Mouse (Mus musculus): ENCODE data around the gene Smad3. TPM values are rescaled to one million over a fixed set of nuclear protein-coding genes. Genes with fewer than 3 reads are reported as not detected.
A peak's percentile ranks its signal among the peaks of the same experiment; 100 is the strongest.

Gene Smad3
- total RNA-seq, 2 experiments from 2014 or later: 13.2 to 14.8 TPM

DNA sequence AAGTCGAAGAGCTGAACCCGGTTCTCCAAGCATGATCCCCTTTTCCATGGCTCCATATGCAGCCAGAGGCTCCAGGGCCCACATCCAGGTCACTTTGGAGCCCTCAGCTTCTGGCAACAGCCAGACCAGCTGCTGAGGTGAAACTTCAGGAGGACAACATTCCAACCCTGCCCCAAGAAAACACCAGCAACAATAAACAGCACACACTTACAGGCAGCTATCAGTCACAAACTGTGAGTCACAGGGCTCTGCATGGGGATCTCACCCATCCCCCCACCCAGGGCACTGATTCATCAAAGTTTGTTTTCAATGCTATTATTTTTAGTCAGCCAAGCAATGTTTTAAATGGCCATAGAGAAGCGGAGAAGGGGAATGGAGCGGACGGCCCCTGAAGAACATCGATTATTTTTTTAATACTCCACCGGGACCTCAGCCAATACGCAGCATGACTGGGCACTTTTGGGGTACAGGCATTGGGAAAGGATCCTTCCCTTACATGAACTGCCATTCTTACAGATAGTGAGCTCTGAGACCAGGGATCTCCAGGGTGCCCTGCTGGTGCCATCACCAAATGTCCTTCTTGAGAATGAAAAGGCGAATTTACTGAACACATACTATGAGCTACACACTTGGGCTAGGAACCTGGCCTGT lies 10.0 kb downstream of the Smad3 start:
- DNase-seq: no peak
- intact Hi-C loops (cut with DNase I): no loop called here

DNA sequence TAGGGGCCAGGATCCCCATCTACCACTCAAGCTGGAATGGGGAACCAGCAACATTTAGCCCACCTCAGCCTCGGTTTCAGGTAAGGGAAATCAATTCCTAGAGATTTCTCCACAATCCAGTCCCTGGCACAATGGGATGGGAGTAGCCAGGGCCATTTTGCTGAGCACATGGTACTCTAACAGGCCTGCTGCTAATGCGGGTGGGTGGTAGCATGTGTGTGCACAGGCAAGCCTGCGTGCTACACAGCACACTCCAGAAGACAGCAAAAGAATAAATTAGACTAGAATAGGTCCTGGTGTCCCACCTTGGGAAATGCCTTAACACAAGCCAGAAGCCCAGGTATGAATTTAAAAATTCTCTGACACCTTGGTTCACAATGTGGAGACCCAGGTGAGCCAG lies 10.8 kb downstream of the Smad3 start:
- intact Hi-C loops (cut with DNase I): no loop called here
- DNase-seq: no peak

DNA sequence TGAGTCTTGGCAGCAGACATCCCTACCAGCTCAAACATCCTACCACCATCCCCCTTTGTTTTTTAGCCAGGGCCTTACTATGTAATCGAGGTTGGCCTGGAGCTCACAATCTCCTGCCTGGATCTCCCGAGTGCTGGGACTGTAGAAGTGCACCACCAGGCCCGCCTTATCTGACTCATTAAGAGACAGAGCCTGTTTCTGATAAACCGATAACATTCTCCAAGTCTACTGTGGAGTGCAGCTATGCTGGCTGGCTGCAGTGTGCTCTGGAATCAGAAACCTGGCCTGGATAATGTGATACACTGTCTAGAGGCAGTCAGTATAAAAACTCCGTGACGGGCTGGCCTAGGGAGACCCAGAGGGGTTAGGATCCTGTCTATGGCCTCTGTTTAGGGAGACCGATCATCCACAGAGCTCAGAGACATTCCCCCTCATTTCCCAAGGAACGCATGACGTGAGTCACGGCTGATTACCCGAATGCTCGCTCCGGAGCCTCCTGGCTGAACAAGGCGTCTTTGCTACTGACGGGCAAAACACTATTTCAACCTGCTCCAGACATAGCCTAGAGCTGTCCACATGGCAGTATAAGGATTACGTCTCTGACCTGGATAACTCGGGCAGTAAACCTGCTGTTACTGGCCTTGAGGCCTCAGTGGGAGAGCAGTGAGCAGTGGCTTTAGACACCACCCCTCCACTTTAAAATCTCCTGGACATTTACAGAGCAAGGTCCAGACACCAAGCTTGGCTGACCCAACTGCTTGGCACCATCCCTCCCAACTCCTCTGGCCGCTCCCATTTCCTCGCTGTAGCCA lies 11.8 kb downstream of the Smad3 start:
- intact Hi-C loops (cut with DNase I): no loop called here
- no peak for DNase-seq

DNA sequence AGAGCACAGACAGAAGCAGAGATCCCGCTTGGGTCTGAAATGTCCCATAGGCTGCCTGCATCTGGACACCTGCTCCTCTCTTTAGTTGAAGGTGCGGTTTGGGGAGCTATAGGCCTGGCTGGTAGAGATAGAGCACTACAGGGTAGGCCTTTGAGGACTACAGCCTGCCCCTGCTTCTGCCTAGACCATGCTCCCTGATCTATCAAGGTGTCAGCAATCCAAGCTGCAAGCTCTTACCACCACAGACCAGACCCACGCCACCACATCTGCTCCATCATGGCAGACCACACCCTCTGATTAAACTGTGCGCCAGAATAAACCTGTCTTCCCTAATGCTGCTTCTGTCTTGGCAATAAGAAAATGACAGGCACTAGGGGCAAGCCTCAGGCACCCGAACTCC lies 13.2 kb downstream of the Smad3 start:
- intact Hi-C loops (cut with DNase I): no loop called here
- DNase-seq: no peak

DNA sequence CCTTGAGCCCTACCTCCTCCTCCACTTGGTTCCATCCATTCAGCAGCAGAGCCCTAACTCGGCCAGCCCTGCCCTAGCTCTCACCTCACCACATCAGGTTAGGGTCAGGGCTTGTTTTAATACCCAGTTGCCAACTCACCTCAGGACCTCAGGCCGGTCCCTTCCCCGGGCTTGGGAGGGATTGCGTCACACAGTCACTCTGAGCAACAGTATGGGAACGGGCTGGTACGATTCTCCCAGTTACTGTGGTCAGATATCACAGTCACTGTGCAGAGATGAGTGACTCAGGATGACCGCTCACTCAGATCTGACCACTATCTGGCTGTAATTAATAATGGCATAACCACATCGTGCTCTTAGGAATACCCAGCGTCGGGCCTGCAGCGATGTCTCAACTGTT lies 14.0 kb downstream of the Smad3 start:
- intact Hi-C loops (cut with DNase I): no loop called here
- no peak for DNase-seq

DNA sequence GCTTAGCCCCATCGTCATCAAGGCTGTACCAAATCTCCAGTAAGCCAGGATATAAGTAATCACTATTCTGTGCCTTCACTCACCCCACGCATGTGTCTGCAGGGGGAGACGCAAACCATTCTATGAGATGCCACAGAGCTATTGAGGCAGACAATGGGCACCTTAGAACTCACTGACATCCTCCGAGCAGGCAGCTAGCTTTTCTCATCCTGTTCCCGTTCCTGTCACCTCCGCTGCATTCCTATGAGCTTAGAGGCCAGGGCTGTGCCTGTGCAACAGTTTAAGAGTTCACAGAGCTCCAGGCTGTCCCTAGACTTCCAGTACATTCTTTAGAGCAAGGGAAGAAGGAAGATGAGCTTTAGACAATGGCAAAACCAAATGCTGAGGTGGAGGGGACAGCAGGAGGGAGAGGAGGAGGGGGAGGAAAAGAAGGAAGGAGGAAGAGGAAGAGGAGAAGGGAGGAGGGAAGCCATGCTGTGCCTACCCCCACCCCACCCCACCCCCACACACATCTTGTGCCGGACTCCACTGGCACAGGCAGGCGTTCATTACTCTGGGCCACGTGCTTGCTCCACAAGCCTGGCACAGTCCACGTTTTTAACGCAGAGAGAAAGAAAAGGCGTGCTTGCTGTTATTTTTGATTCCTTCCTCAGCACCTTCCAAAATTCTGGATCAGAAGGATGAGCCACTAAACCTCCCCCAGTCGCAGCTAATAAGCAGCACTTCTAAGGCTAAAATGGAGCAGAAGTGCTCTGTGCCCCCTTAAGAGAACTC lies 14.7 kb downstream of the Smad3 start:
- intact Hi-C loops (cut with DNase I): no loop called here
- DNase-seq: no peak

DNA sequence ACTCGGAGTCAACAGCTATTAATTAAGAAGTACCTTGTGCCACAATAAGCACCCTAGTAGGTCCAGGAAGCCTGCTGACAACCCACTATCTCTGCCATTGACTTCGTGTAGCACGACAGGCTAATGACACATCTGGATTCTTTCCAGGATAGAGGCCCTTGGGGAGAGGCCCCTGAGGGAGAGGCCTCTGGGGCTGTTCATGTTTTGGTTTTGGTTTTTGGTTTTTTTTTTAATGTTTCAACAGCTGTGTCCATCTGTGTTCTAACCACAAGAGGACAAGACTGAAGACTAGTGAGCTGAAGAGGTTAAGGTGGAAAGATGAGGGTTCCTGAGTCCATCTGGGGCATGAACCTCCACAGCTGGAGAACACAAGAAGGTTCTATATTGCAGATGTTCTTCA lies 15.5 kb downstream of the Smad3 start:
- intact Hi-C loops (cut with DNase I): no loop called here
- DNase-seq: peak in 1 of 2 experiments; percentile 62

DNA sequence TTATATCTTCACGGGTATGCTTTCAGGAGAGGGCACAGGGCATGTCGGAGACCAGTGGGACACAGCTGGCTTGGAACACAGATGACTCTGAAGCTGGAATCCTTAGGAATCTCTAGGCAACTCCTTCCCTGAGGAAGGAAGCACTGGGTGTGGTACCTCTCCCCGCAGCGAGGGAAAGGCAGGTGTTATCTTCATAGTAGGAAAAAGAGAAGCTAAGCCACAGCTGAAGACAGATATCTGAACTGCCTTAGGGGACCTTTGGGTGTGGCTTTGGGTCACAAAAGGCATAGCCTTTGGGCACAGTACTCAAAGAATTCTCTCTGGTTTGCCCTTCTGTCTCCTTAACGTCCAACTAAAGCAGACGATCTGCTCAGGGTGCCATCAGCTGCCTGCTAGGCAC lies 16.0 kb downstream of the Smad3 start:
- intact Hi-C loops (cut with DNase I): no loop called here

DNA sequence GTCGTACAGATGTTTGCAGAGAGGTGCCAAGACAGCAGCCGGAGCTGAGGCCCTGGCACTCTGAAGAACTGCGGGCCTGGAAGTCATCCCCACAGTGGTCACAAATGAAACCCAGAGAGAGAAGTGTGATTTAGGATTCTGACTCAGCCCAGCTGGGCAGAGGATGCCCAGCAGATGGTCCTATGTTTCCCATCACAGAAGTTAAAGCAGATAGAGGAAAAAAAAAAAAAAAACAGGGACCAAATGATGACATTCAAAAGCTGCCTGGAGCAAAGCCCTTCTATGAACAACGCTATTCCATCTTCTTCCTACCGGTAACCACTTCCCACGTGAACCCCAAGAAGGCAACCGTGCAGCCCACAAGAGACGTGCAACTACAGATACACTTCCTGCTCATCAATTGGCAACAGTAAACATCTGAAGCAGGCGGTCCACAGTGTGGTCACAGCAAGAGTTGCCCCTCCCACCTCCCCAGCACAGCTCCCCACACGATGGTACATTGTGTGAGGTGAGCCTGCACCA lies 17.4 kb downstream of the Smad3 start:
- intact Hi-C loops (cut with DNase I): no loop called here

More for the DNA sequence above, 16.0 kb downstream of the Smad3 start:
- DNase-seq: no peak

DNA sequence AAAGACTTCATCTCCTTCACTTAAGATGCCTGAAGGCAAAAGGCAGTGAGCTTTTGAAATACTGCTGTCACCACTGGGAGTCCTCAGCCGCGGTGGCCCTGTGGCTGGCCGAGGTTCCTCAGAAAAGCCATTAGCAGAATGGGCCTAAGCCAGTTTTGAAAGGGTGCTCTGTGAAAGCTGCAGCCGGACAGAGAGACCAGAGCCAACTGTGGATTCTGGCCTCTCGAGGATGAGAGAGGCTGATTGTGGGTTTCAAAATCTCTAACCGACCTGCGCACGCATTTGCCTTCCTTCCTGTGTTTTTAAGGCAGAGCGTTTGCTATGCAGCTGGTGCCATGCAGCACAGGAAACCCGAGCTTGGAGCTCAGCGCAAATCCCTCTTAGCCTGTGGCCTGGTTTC lies 19.0 kb downstream of the Smad3 start:
- intact Hi-C loops (cut with DNase I): no loop called here
- no peak for DNase-seq

More for the DNA sequence above, 17.4 kb downstream of the Smad3 start:
- no peak for DNase-seq

DNA sequence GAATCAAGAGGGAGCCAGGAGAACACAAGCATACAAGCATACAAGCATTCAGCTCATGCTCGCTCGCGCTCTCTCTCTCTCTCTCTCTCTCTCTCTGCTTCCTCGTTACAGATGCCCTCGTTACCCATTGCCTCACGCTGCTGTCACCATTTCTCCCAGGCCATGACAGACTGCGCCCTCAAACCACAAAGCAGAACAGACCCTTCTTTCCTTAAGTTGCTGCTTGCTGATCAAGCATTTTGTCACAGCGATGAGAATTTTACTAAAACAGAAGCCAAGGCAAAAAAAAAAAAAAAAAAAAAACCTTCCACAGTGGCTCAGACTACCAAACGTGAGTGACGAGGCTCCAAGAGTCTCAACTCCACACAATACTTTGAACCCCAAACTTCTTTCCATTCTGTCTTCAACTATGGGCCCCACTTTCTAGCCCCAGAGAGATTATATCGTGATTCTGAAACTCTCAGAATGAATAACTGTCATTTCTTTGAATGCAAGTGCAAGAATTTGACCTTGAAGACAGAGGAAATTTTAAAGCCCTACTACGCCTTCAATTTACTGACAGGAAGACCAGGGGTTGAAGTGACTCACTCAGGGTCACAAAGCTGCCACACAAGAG lies 19.6 kb downstream of the Smad3 start:
- intact Hi-C loops (cut with DNase I): no loop called here
- no peak for DNase-seq

DNA sequence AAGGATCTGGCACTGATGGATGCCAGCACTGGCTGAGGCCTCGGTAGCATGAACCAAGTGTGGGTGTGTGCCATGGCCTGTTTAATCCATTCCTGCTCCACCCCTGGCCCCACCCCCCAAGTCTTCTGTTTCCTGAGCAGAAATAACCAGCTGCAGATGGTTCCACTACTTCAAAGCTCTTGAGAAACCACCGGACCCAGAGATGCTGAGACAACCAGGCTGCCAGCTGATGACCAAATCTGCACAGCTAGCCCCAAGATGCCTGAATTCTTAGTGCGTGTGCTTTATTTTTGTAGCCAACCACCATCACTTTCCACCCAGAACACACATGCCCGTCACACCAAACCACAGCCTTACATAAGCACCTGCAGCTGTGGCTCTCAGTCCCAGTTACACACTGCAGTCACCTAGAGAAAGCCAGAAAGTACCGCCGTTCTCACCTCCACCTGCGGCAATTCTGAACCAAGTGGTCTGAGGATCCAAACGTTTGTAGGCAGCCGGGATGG lies 20.3 kb downstream of the Smad3 start:
- DNase-seq: peak in 1 of 2 experiments; percentile 43

DNA sequence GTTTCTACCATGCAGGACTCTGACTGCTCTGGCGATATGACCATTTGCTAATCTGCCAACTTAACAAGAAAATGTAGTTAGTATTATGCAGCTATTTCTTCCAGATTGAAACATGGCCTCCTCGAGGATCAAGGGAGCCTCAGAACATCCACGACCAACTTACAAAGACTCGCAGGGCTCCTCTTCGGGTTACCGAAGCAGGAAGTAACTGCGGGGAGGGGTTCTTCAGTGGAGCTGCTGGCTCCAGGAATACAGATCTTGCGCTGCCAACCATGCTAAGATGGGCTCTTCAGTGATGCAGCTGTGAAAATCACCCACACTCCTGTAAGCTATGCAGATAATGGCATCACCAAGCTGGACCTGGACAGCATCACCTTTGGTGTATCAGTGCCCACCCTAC lies 23.5 kb downstream of the Smad3 start:
- no peak for DNase-seq
- intact Hi-C loops (cut with DNase I): no loop called here

More for the DNA sequence above, 20.3 kb downstream of the Smad3 start:
- intact Hi-C loops (cut with DNase I): no loop called here

DNA sequence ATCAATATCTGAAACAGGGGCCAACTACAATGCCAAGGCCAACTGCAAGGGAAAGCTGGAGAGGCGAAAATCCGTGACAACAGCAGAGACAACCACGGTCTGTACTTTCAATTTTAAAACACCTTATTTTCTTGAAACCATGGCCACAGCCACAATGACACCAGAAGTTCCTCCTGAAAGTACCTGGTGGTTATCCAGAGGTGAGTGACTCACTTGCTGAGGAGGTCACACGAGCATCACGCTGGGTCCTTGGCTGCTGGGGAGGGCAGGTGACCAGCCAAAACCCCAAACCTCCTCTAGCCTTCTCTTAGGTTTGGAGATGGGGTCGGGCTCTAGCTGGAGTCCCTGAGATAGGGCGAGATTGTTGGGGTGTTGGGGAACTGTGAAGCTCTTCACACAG lies 25.1 kb downstream of the Smad3 start:
- no peak for DNase-seq
- intact Hi-C loops (cut with DNase I): no loop called here

DNA sequence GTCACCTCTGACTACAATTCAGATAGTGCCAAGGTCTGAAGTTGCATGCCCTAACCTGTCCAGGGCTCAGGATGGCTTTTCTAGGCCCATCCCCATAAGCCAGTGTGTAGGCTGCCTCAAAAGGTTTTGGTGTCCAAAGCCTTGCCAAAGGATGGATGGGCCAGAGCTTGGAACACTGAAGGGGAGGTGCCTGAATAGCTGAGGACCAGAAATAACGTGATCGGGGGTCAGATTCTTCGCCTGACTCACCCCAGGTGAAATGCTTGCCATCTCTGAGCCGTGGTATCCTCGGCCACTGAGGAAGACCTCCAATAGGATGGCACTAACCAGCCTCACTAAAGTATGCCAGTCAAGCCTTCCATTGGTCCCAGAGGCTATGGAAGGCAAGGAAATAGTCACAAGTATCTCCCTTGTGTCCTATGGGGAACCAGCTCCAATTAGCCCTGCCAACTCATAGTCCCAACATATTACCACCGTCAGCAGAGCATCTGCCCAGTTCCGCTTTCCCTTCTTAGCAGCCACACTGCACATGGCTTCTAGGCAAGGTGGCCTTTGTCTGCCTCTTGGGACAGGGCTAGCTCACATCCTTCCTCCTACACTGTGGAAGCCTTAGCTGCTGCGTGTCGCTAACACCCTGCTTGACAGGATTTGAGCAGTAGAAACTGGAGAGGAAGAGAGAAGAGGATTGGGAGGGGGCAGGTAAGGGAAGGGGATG lies 26.5 kb downstream of the Smad3 start:
- DNase-seq: no peak
- intact Hi-C loops (cut with DNase I): no loop called here

DNA sequence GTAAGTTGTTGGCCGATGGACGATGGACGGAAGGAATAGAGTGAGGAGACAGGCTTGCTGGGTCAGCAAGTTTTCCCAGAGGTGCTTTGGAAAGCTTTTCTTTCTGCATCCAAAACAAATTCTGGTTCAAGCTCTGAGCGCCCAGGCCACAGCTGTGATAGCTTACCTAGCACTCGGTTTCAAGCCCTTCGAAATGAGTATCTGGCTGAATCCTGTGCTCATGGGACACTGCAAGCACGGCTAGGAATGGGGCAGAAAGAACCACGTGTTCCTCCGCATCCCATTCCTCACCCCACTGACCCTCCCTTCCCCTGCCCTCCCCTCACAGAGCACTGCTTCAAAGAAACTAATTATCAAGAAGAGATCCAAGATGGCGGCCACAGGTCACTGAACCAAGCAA lies 28.8 kb downstream of the Smad3 start:
- intact Hi-C loops (cut with DNase I): no loop called here
- no peak for DNase-seq

DNA sequence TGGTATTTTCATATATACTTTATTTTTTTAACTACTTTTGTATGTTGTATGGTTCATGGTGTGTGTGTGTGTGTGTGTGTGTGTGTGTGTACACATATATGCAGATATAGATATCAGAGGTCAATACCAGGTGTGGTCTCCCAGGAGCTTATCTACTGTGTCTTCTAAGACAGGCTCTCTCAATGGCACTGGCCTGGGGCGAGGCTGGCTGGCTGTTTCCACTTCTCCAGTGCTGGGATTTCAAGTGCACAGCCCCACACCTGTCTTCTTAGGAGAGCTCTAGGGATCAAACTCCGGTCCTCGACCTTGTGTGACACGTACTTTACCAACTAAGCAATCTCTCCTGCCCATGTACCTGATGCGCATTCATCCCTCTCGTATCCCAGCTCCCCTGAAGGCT lies 30.7 kb downstream of the Smad3 start:
- intact Hi-C loops (cut with DNase I): no loop called here
- DNase-seq: no peak

DNA sequence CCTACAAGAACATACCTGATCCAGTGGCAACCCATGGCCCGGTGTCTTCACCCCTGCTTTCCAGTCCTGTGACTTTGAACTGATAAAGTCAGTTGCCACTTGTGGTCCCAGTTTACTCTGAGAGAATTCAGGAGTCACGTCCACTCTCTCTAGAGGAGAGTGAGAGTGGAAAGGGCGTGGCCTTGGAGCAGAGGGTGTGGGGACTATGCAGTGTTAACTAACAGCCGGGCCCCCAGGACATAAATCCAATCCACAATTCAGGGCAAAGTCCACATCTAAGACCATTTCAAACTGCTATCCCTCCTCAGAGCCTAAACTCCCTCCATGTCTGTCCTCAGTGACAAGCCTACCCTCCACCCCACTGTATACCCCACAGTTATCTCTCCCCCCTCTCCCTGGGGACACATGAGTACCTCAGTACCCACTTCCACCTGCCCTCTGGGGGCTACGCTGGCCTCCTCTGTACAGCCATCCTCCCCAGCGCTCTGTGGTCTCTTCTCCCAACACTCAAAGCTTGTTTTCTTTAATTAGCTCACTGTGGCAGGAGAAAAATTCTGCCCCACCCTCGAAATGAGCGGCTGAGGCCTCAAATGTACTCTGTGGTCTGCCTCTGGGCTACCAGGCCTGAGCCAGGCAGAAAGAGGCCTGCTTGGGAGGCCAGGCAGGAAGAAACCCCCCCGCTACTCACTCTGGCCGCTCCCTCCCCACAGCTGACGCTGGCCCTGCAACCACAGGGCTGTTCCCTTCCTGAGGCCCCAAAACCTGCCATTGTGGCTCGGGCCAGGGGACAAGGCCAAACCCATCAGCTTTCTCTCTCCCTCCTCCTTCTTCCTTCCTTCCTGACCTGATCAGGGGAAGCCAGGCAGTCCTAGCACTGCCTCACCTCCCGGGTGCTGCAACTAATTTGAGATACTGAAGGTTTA lies 31.4 kb downstream of the Smad3 start:
- DNase-seq: peak; percentile 60 to 61
- intact Hi-C loops (cut with DNase I): no loop called here

DNA sequence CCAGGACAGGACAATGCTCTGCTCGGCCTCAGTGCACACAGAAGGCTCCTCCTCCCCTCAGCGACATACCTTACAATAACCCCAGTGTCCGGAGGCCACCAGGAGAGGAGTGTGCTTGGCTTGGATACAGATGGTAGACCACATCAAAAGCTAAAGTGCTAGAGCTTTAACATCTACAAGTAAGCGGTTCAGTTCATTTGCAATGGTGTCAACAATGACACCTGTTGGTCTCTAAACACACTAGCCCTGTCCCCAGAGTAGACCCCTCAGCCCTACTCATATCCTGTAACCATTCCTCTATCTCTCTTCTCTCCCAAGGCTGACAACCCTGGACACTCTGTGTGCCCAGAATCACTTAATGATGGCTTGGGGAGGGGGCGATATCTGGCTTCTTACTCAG lies 33.0 kb downstream of the Smad3 start:
- DNase-seq: no peak
- intact Hi-C loops (cut with DNase I): no loop called here

Measured in heart, postnatal 14 days (tissue).